Mouse (Mus musculus) forebrain, embryonic 13.5 days (tissue): Measurements from ENCODE around the gene 4930415O20Rik. TPM values are rescaled to one million over a fixed set of nuclear protein-coding genes. Genes with fewer than 3 reads are reported as not detected.
A peak's percentile ranks its signal among the peaks of the same experiment; 100 is the strongest.

ENCODE experiments used
- ATAC-seq: fragments of 200-750 bp; cut with Nextera tagmentation; 2 replicates; pipeline ENCODE4 v1.8.0; 2017
- H3K27ac ChIP-seq: fragments of 300-500 bp; sonication (generic); 2 replicates; pipeline ENCODE4 v1.5.1; 2015; ENCODE audit warnings: inconsistent platforms, mild to moderate bottlenecking, moderate library complexity
- H3K27me3 ChIP-seq: fragments of 300-500 bp; sonication (generic); 2 replicates; pipeline ENCODE4 v1.6.1; 2015; ENCODE audit warnings: mild to moderate bottlenecking, inconsistent platforms
- H3K36me3 ChIP-seq: fragments of 300-500 bp; sonication (generic); 2 replicates; pipeline ENCODE4 v1.6.1; 2015; ENCODE audit warnings: mild to moderate bottlenecking, inconsistent platforms; ENCODE audit not compliant: poor library complexity, severe bottlenecking
- H3K4me1 ChIP-seq: fragments of 300-500 bp; sonication (generic); 2 replicates; pipeline ENCODE4 v1.6.1; 2015; ENCODE audit warnings: inconsistent platforms
- H3K4me2 ChIP-seq: fragments of 300-500 bp; sonication (generic); 2 replicates; pipeline ENCODE4 v1.6.1; 2015; ENCODE audit warnings: inconsistent platforms, mild to moderate bottlenecking, moderate library complexity
- H3K4me3 ChIP-seq: fragments of 300-500 bp; sonication (generic); 2 replicates; pipeline ENCODE4 v1.5.1; 2015; ENCODE audit warnings: mild to moderate bottlenecking, inconsistent platforms
- H3K9ac ChIP-seq: fragments of 300-500 bp; sonication (generic); 2 replicates; pipeline ENCODE4 v1.6.1; 2015; ENCODE audit warnings: mild to moderate bottlenecking, inconsistent platforms
- H3K9me3 ChIP-seq: fragments of 300-500 bp; sonication (generic); replicated peaks from 2 replicates; pipeline ENCODE4 v1.6.1; 2016; ENCODE audit warnings: inconsistent platforms
- WGBS: fragments of 180-500 bp; shearing (Covaris S2); methylation state at CpG from one replicate; pipeline ENCODE4 v1.1.7; 2015; 5-methylcytosine and 5-hydroxymethylcytosine counted together
- polyA plus RNA-seq: library from polyadenylated mRNA; unstranded; fragments of >200 nt; fragmentation: Nextera tagmentation; extraction: Ambion mirVana; gene quantifications from 2 replicates; pipeline ENCODE4 v1.2.1, GENCODE M21; 2015

4930415O20Rik gene
- polyA plus RNA-seq, 1 experiment from 2014 or later, result not detected

DNA sequence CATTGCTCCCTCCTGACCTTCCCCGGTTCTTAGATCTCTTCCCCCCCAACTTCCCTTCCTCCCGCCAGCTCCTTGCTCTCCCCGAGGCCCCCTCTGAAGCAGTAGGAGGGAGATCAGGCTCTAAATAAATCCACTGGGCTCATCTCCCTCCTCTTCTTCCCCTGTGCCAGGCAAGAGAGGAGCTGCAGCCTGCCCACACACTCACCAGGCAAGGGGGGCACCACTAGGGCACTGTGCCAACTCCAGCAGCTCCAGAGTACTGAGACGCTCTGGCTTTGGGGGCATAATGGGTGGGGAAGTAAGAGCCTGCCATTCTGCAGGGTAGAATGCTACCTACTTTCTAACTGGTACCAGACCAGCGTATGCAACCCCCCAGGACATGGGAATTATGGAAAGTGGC is 65.7 kb downstream of the 4930415O20Rik start:
- Histone ChIP-seq H3K4me2 (peak overlapping the region; percentile 88), H3K4me3 (peak overlapping the region; percentile 72), H3K27ac (no peak overlapping the region), H3K9ac (peak overlapping the region; percentile 92), H3K36me3 (peaks cover 27% of the 10 kb centered on the region), H3K4me1 (peaks cover 55% of the 10 kb centered on the region), H3K27me3 (peaks cover 15% of the 10 kb centered on the region), H3K9me3 (no peaks in the 10 kb centered on the region)
- 25% methylated on average over 5 of the region's 5 CpGs for WGBS
- ATAC-seq, result no peak

DNA sequence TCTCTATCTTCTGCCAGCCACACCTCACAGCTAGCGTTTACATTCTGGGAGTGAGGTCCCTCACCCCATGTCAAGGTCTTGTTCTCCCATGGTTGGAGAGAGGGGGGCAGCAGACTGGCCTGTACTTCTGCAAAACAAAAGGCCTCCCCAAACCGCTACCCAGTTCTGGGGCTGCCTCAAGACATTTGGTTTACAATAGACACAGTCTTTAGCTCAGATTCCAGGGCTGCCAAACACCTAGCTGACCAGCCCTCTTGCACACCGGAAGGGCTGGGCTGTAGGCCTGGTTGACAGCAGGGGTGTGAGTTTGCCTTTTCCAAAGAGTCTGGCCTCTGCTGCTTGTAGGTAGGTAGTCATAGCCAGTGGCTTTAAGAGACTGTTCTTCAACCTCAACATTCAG is 66.4 kb downstream of the 4930415O20Rik start:
- H3K27me3 ChIP-seq, result peaks cover 12% of the 10 kb centered on the region
- peaks cover 49% of the 10 kb centered on the region for H3K4me1 ChIP-seq
- peak overlapping the region; percentile 72 for H3K4me3 ChIP-seq
- no peak overlapping the region for H3K27ac ChIP-seq
- H3K9ac ChIP-seq, result 0 out of 2 replicates have a peak overlapping the region, but pooled peaks have one; percentile 92
- peak overlapping the region; percentile 88 for H3K4me2 ChIP-seq
- no peaks in the 10 kb centered on the region for H3K9me3 ChIP-seq
- ATAC-seq, result no peak
- H3K36me3 ChIP-seq, result peaks cover 33% of the 10 kb centered on the region
- WGBS, result 29% methylated on average over 3 of the region's 3 CpGs

Other genes with a start within 250 kb of the 4930415O20Rik start
- not detected in 2 replicates for gene Olfr284, start 230.0 kb upstream of the 4930415O20Rik start, polyA plus RNA-seq
- not detected in 2 replicates for gene Olfr283, start 190.1 kb upstream of the 4930415O20Rik start, polyA plus RNA-seq
- not detected in 2 replicates for gene Olfr282, start 139.8 kb upstream of the 4930415O20Rik start, polyA plus RNA-seq
- gene Olfr281, start 118.4 kb upstream of the 4930415O20Rik start, polyA plus RNA-seq, result not detected in 2 replicates
- gene OR5BS1P, start 101.1 kb upstream of the 4930415O20Rik start, polyA plus RNA-seq, result not detected in 2 replicates
- not detected in 2 replicates for gene Lalba, start 88.3 kb upstream of the 4930415O20Rik start, polyA plus RNA-seq
- gene Olfr279, start 78.6 kb upstream of the 4930415O20Rik start, polyA plus RNA-seq, result not detected in 2 replicates
- gene Kansl2, start 36.7 kb upstream of the 4930415O20Rik start, polyA plus RNA-seq, result 150 and 157 TPM in 2 replicates
- 63.6 and 68.1 TPM in 2 replicates for gene Ccnt1, start 81 bp upstream of the 4930415O20Rik start, polyA plus RNA-seq
- 8.9 and 10.3 TPM in 2 replicates for gene Adcy6, start 39.1 kb downstream of the 4930415O20Rik start, polyA plus RNA-seq
- gene Cacnb3, start 59.8 kb downstream of the 4930415O20Rik start, polyA plus RNA-seq, result 82.1 and 94.8 TPM in 2 replicates
- gene Ddx23, start 91.9 kb downstream of the 4930415O20Rik start, polyA plus RNA-seq, result 32.5 and 33.3 TPM in 2 replicates
- 6.3 and 7.0 TPM in 2 replicates for gene Rnd1, start 106.5 kb downstream of the 4930415O20Rik start, polyA plus RNA-seq
- gene Ccdc65, start 137.2 kb downstream of the 4930415O20Rik start, polyA plus RNA-seq, result 2.1 TPM in 2 replicates
- 3.0 and 4.9 TPM in 2 replicates for gene Fkbp11, start 157.2 kb downstream of the 4930415O20Rik start, polyA plus RNA-seq
- 49.2 and 55.1 TPM in 2 replicates for gene Arf3, start 192.2 kb downstream of the 4930415O20Rik start, polyA plus RNA-seq
- not detected in 2 replicates for gene Wnt10b, start 207.1 kb downstream of the 4930415O20Rik start, polyA plus RNA-seq
- not detected in 2 replicates for gene Wnt1, start 218.9 kb downstream of the 4930415O20Rik start, polyA plus RNA-seq
- 0.05 and 0.15 TPM in 2 replicates for gene Ddn, start 238.5 kb downstream of the 4930415O20Rik start, polyA plus RNA-seq